Comparison of ENCODE assay signal across 16 mouse cellular contexts in genomic region chr13:12369930-12370329, GRCm38 (mm10). TPM values are rescaled to one million over a fixed set of nuclear protein-coding genes. Genes with fewer than 3 reads are reported as not detected.
DNase-seq lines count a peak whose midpoint lies in the region; ATAC-seq lines count a peak whose summit lies in the region.
"Had no signal": no experiment of that assay in that cellular context is flagged by ENCODE, and none has a peak within 500 bp of the region (broad histone marks: within the 10 kb centered on the region; RNA-seq: fewer than 3 reads in every experiment).

No protein-coding gene starts in this region.

- H3K9me3 ChIP-seq in hindbrain, embryonic 16.5 days (ENCODE audit: control insufficient read depth, low read length), result no peaks in the 10 kb centered on the region
- no peaks in the 10 kb centered on the region for H3K9me3 ChIP-seq in hindbrain, embryonic 12.5 days (replicated peaks)
- H3K9me3 ChIP-seq in forebrain, embryonic 12.5 days, result no peaks in the 10 kb centered on the region
- H3K9me3 ChIP-seq: G1E; megakaryocyte, embryonic 14.5 days had no signal

- peak; percentile 82 for DNase-seq in gastrocnemius, adult 18-20 months (ENCODE audit: low spot score)
- peak; percentile 76 to 80 for DNase-seq in heart, adult 9 months (ENCODE audit: low spot score in 2 of 2)
- DNase-seq in heart, postnatal 25 days (ENCODE audit: low spot score), result peak; percentile 46
- DNase-seq in ovary, postnatal 10 days (ENCODE audit: low spot score), result no peak
- DNase-seq: adrenal gland, postnatal 36 days; cerebellum, adult 2 months; kidney, adult 18-20 months; lung, embryonic 14.5 days; right cerebral cortex, postnatal 25 days; thymus, postnatal 14 days had no signal

- no peaks in the 10 kb centered on the region; the same call in 1 of the 2 replicates for H3K4me1 ChIP-seq in hindbrain, embryonic 16.5 days (ENCODE audit: control insufficient read depth, insufficient read depth, low read depth, low read length)
- H3K4me1 ChIP-seq in hindbrain, embryonic 12.5 days, result no peaks in the 10 kb centered on the region
- H3K4me1 ChIP-seq in forebrain, embryonic 12.5 days, result no peaks in the 10 kb centered on the region
- H3K4me1 ChIP-seq: megakaryocyte, embryonic 14.5 days had no signal

- 0 out of 2 replicates have a peak, but pooled peaks have one; percentile 24 for ATAC-seq in hindbrain, embryonic 16.5 days
- no peak for ATAC-seq in hindbrain, embryonic 12.5 days (ENCODE audit: low FRiP score)
- ATAC-seq in forebrain, embryonic 12.5 days (ENCODE audit: low FRiP score), result no peak
- no peak for ATAC-seq in megakaryocyte progenitor cell, adult 5-6 weeks (replicated peaks; ENCODE audit: poor library complexity)

- no peaks in the 10 kb centered on the region for H3K27me3 ChIP-seq in hindbrain, embryonic 16.5 days (replicated peaks; ENCODE audit: control insufficient read depth, insufficient read depth, low read length)
- no peaks in the 10 kb centered on the region for H3K27me3 ChIP-seq in hindbrain, embryonic 12.5 days
- no peaks in the 10 kb centered on the region for H3K27me3 ChIP-seq in forebrain, embryonic 12.5 days
- H3K27me3 ChIP-seq: megakaryocyte, embryonic 14.5 days had no signal

- intact Hi-C loops in heart, postnatal 25 days (cut with DNase I), result loop anchor here (2.0 kb wide), 1 partner anchor 31 kb away; no protein-coding TSS in a partner anchor

- 86% methylated on average over 11 of the region's 11 CpGs for WGBS in hindbrain, embryonic 16.5 days
- 89% methylated on average over 11 of the region's 11 CpGs for WGBS in hindbrain, embryonic 12.5 days
- WGBS in forebrain, embryonic 12.5 days, result 90% methylated on average over 11 of the region's 11 CpGs

- H3K9ac ChIP-seq in hindbrain, embryonic 16.5 days (ENCODE audit: low read depth, low read length), result no peak overlapping the region
- H3K9ac ChIP-seq in hindbrain, embryonic 12.5 days, result no peak overlapping the region
- no peak overlapping the region for H3K9ac ChIP-seq in forebrain, embryonic 12.5 days
- H3K9ac ChIP-seq: lung, embryonic 14.5 days had no signal

- no peak overlapping the region for H3K4me3 ChIP-seq in hindbrain, embryonic 16.5 days (ENCODE audit: low read length)
- no peak overlapping the region for H3K4me3 ChIP-seq in hindbrain, embryonic 12.5 days
- no peak overlapping the region for H3K4me3 ChIP-seq in forebrain, embryonic 12.5 days (replicated peaks)
- H3K4me3 ChIP-seq: megakaryocyte, embryonic 14.5 days had no signal

- no peaks in the 10 kb centered on the region for H3K36me3 ChIP-seq in hindbrain, embryonic 16.5 days (ENCODE audit: control insufficient read depth, insufficient read depth, low read length)
- H3K36me3 ChIP-seq in hindbrain, embryonic 12.5 days, result no peaks in the 10 kb centered on the region
- no peaks in the 10 kb centered on the region for H3K36me3 ChIP-seq in forebrain, embryonic 12.5 days (replicated peaks)
- H3K36me3 ChIP-seq: G1E had no signal

- no peak overlapping the region for H3K4me2 ChIP-seq in hindbrain, embryonic 16.5 days (ENCODE audit: low read length)
- H3K4me2 ChIP-seq in hindbrain, embryonic 12.5 days (replicated peaks), result no peak overlapping the region
- no peak overlapping the region for H3K4me2 ChIP-seq in forebrain, embryonic 12.5 days
- H3K4me2 ChIP-seq: lung, embryonic 14.5 days had no signal

- H3K27ac ChIP-seq in hindbrain, embryonic 16.5 days (ENCODE audit: low read depth, low read length), result no peak overlapping the region
- H3K27ac ChIP-seq in hindbrain, embryonic 12.5 days, result no peak overlapping the region
- no peak overlapping the region for H3K27ac ChIP-seq in forebrain, embryonic 12.5 days

RNA-seq across cellular contexts. Expression of gene Heatr1, which starts 24.9 kb away (rescaled TPM):
- polyA plus RNA-seq in hindbrain, embryonic 16.5 days (2015; fragmentation: Nextera tagmentation; extraction: Ambion mirVana), result 10.5 and 11.7 TPM in 2 replicates
- polyA plus RNA-seq in hindbrain, embryonic 12.5 days (2016; fragmentation: Nextera tagmentation; extraction: Ambion mirVana), result 24.8 and 26.8 TPM in 2 replicates
- total RNA-seq in gastrocnemius, adult 18-20 months (2021), result 10 to 100 TPM; 13.8 to 18.1 TPM
- total RNA-seq in heart, postnatal 25 days (2021), result 10 to 100 TPM; 13.8 to 16.7 TPM
- polyA plus RNA-seq in forebrain, embryonic 12.5 days (2016; fragmentation: Nextera tagmentation; extraction: Ambion mirVana), result 33.7 and 34.0 TPM in 2 replicates
- 58.0 and 62.3 TPM in 2 replicates for total RNA-seq in megakaryocyte progenitor cell, adult 5-6 weeks (2015)
- 103 and 121 TPM in 2 replicates for total RNA-seq in megakaryocyte progenitor cell, adult 5-6 weeks (2017)

RNA-seq across cellular contexts. Expression of gene Actn2, which starts 29.4 kb away (rescaled TPM):
- 3.8 and 22.8 TPM in 2 replicates for polyA plus RNA-seq in hindbrain, embryonic 16.5 days (2015; fragmentation: Nextera tagmentation; extraction: Ambion mirVana)
- 6.2 and 26.2 TPM in 2 replicates for polyA plus RNA-seq in hindbrain, embryonic 12.5 days (2016; fragmentation: Nextera tagmentation; extraction: Ambion mirVana)
- 1,000 to 10,000 TPM; 1,284 to 1,493 TPM for total RNA-seq in gastrocnemius, adult 18-20 months (2021)
- 1,000 to 10,000 TPM; 1,826 to 1,902 TPM for total RNA-seq in heart, postnatal 25 days (2021)
- 0.79 and 1.6 TPM in 2 replicates for polyA plus RNA-seq in forebrain, embryonic 12.5 days (2016; fragmentation: Nextera tagmentation; extraction: Ambion mirVana)
- 0.10 and 0.20 TPM in 2 replicates for total RNA-seq in megakaryocyte progenitor cell, adult 5-6 weeks (2015)
- total RNA-seq in megakaryocyte progenitor cell, adult 5-6 weeks (2017), result not detected in 2 replicates
- polyA plus RNA-seq: G1E had no signal

Comparison
In these comparisons a context has a peak if more than half of its experiments do, and no peak if none do; other contexts are left out.
1. RNA of gene Actn2, which starts 29.4 kb away (total RNA-seq): 1,826 to 1,902 TPM in heart, postnatal 25 days and 1,284 to 1,493 TPM in gastrocnemius, adult 18-20 months; 0.10 to 0.20 TPM in megakaryocyte progenitor cell, adult 5-6 weeks; every median in the first group is over 1,000 times any median in the second.